Comparison of ENCODE assay signal across 23 mouse cellular contexts in the genomic region with DNA sequence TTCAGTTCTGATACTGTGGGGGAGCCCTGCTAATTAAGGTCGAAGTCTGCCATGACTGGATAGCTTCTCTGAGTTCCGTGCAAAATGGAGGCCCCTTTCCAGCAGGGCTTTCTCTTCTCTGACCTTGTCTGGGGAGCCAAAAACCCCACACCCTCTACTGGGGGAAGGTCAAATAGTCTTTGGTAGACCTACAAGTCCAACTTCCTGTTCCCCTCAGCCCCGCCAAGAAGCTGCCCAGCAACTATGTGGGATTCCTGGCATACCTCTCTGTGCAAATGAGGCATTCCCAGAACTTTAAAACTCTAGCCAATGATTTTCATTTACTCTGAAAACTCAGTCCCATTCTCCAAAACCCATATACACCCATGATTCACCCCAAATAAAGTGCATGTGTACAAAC. TPM values are rescaled to one million over a fixed set of nuclear protein-coding genes. Genes with fewer than 3 reads are reported as not detected.
A peak's percentile ranks its signal among the peaks of the same experiment; 100 is the strongest.
DNase-seq lines count a peak whose midpoint lies in the region; ATAC-seq and TF ChIP-seq lines count a peak whose summit lies in the region.
"Had no signal": no experiment of that assay in that cellular context is flagged by ENCODE, and none has a peak within 500 bp of the region (broad histone marks: within the 10 kb centered on the region; RNA-seq: fewer than 3 reads in every experiment).

No protein-coding gene starts in this region.

- no peaks in the 10 kb centered on the region for H3K27me3 ChIP-seq in kidney, embryonic 16.5 days (ENCODE audit: insufficient read depth, low read length)
- no peaks in the 10 kb centered on the region for H3K27me3 ChIP-seq in forebrain, embryonic 14.5 days (replicated peaks; ENCODE audit: control insufficient read depth, insufficient read depth, low read length)
- H3K27me3 ChIP-seq: embryonic facial prominence, embryonic 12.5 days; hindbrain, embryonic 13.5 days; intestine, embryonic 15.5 days; limb, embryonic 13.5 days; neural tube, embryonic 15.5 days had no signal

- no peak for ATAC-seq in kidney, embryonic 16.5 days (ENCODE audit: low FRiP score, low TSS enrichment)
- ATAC-seq in forebrain, embryonic 14.5 days = no peak
- ATAC-seq: intestine, embryonic 15.5 days had no signal

- no peak overlapping the region for H3K9ac ChIP-seq in kidney, embryonic 16.5 days (replicated peaks; ENCODE audit: low read length)
- no peak overlapping the region for H3K9ac ChIP-seq in forebrain, embryonic 14.5 days (ENCODE audit: low read length)
- H3K9ac ChIP-seq: embryonic facial prominence, embryonic 12.5 days; hindbrain, embryonic 13.5 days; intestine, embryonic 15.5 days; limb, embryonic 13.5 days; neural tube, embryonic 15.5 days had no signal

- no peak overlapping the region; the same call in 1 of the 2 replicates for H3K27ac ChIP-seq in kidney, embryonic 16.5 days (ENCODE audit: low read length)
- H3K27ac ChIP-seq in forebrain, embryonic 14.5 days (ENCODE audit: low read depth, low read length) = no peak overlapping the region
- H3K27ac ChIP-seq in gastrocnemius, adult 2 months = no peak overlapping the region
- H3K27ac ChIP-seq: embryonic facial prominence, embryonic 12.5 days; hindbrain, embryonic 13.5 days; intestine, embryonic 15.5 days; limb, embryonic 13.5 days; neural tube, embryonic 15.5 days; stomach, postnatal 0 days had no signal

- 0 out of 2 replicates have a peak, but pooled peaks cover 3% of the 10 kb centered on the region for H3K36me3 ChIP-seq in kidney, embryonic 16.5 days (ENCODE audit: insufficient read depth, low read length)
- H3K36me3 ChIP-seq in forebrain, embryonic 14.5 days (ENCODE audit: control insufficient read depth, insufficient read depth, low read length) = no peaks in the 10 kb centered on the region
- H3K36me3 ChIP-seq: embryonic facial prominence, embryonic 12.5 days; hindbrain, embryonic 13.5 days; intestine, embryonic 15.5 days; neural tube, embryonic 15.5 days had no signal

- 0 out of 2 replicates have a peak, but pooled peaks cover 3% of the 10 kb centered on the region for H3K9me3 ChIP-seq in kidney, embryonic 16.5 days (ENCODE audit: low read length)
- no peaks in the 10 kb centered on the region for H3K9me3 ChIP-seq in forebrain, embryonic 14.5 days (replicated peaks; ENCODE audit: control insufficient read depth, low read length)
- H3K9me3 ChIP-seq: embryonic facial prominence, embryonic 12.5 days; hindbrain, embryonic 13.5 days; intestine, embryonic 15.5 days; neural tube, embryonic 15.5 days had no signal

- H3K4me2 ChIP-seq in kidney, embryonic 16.5 days (replicated peaks; ENCODE audit: low read depth, low read length) = no peak overlapping the region
- H3K4me2 ChIP-seq in forebrain, embryonic 14.5 days (ENCODE audit: low read length) = no peak overlapping the region
- H3K4me2 ChIP-seq: embryonic facial prominence, embryonic 12.5 days; heart, embryonic 11.5 days; hindbrain, embryonic 13.5 days; intestine, embryonic 15.5 days; limb, embryonic 13.5 days; neural tube, embryonic 15.5 days had no signal

- intact Hi-C loops in gastrocnemius, adult 2 months (cut with DNase I) = no loop called here

- peak; percentile 49 for DNase-seq in kidney, adult 11 months
- DNase-seq in ES-CJ7 (ENCODE audit: low read depth, low spot score) (peak; percentile 86), R1 (ENCODE audit: low read depth, low spot score) (peak; percentile 97)
- peak; percentile 45 for DNase-seq in kidney, postnatal 10 days
- DNase-seq in forebrain, embryonic 14.5 days (ENCODE audit: low spot score) = no peak
- no peak for DNase-seq in gastrocnemius, adult 2 months
- no peak for DNase-seq in adrenal gland, postnatal 36 days
- DNase-seq: adrenal gland, postnatal 25 days; cerebellum, adult 8-10 months; gastrocnemius, postnatal 14 days; layer of hippocampus, adult 9-11 months; midbrain, embryonic 14.5 days; right cerebral cortex, postnatal 25 days; thymus, postnatal 14 days had no signal

- 72% methylated on average over 3 of the region's 3 CpGs for WGBS in kidney, embryonic 16.5 days
- 99% methylated on average over 3 of the region's 3 CpGs for WGBS in forebrain, embryonic 14.5 days

- no peak overlapping the region for H3K4me3 ChIP-seq in kidney, embryonic 16.5 days (ENCODE audit: low read length)
- H3K4me3 ChIP-seq in forebrain, embryonic 14.5 days (ENCODE audit: low read depth, low read length) = no peak overlapping the region
- H3K4me3 ChIP-seq in gastrocnemius, adult 2 months = no peak overlapping the region
- H3K4me3 ChIP-seq: embryonic facial prominence, embryonic 12.5 days; hindbrain, embryonic 13.5 days; intestine, embryonic 15.5 days; limb, embryonic 13.5 days; myocyte; neural tube, embryonic 15.5 days had no signal

- TF ChIP-seq CTCF in gastrocnemius, adult 2 months (IDR thresholded peaks at IDR 0.05) = no peak

- H3K4me1 ChIP-seq in kidney, embryonic 16.5 days (ENCODE audit: insufficient read depth, low read length) = peaks cover 14% of the 10 kb centered on the region
- no peaks in the 10 kb centered on the region for H3K4me1 ChIP-seq in forebrain, embryonic 14.5 days (ENCODE audit: control insufficient read depth, insufficient read depth, low read length)
- H3K4me1 ChIP-seq: hindbrain, embryonic 13.5 days; intestine, embryonic 15.5 days; neural tube, embryonic 15.5 days had no signal

RNA-seq across cellular contexts. Expression of a gene that starts 52.2 kb away (rescaled TPM):
- polyA plus RNA-seq in kidney, embryonic 16.5 days (2015; fragmentation: Nextera tagmentation; extraction: Ambion mirVana) = 26.4 and 26.9 TPM in 2 replicates
- polyA plus RNA-seq in forebrain, embryonic 14.5 days (2014; fragmentation: Nextera tagmentation; extraction: Ambion mirVana) = 16.0 and 16.5 TPM in 2 replicates
- total RNA-seq in gastrocnemius, adult 2 months (2021) = 1 to 10 TPM; 3.2 to 3.3 TPM
- total RNA-seq in adrenal gland, postnatal 36 days (2021) = 1 to 10 TPM; 2.6 to 3.6 TPM

RNA-seq across cellular contexts. Expression of a gene that starts 52.4 kb away (rescaled TPM):
- 18.4 and 20.9 TPM in 2 replicates for polyA plus RNA-seq in kidney, embryonic 16.5 days (2015; fragmentation: Nextera tagmentation; extraction: Ambion mirVana)
- polyA plus RNA-seq in forebrain, embryonic 14.5 days (2014; fragmentation: Nextera tagmentation; extraction: Ambion mirVana) = 31.6 and 46.1 TPM in 2 replicates
- 1 to 10 TPM; 5.8 to 7.2 TPM for total RNA-seq in gastrocnemius, adult 2 months (2021)
- 1 to 10 TPM; 2.1 to 3.9 TPM for total RNA-seq in adrenal gland, postnatal 36 days (2021)

Comparison
In these comparisons a context has a peak if more than half of its experiments do, and no peak if none do; other contexts are left out.
1. DNase-seq: peak in kidney, adult 11 months (single experiment), ES-CJ7 (single experiment), R1 (single experiment) and kidney, postnatal 10 days (single experiment); none in forebrain, embryonic 14.5 days (single experiment), gastrocnemius, adult 2 months (single experiment) and adrenal gland, postnatal 36 days (0 of 2).